Mouse (Mus musculus): ENCODE data around the gene Tas2r119.

DNA sequence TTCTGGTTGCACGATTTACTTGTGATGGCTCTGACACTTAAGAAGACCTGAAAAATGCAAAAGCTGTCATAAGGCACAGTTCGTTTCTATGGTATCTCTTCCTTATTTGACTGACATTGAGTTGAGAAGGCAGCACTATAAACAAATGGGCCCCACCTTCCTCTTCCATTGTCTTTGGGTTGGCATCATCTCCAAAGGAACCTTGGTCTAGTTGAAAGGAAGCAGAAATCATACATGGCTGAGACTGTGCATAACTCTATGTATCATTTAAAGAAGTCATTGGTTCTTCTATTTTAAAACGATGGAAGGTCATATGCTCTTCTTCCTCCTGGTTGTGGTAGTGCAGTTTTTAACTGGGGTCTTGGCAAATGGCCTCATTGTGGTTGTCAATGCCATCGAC lies at the start of gene Tas2r119:
- TF ChIP-seq POLR2A (IDR thresholded peaks at IDR 0.05; ENCODE audit: low read depth, low read length) (no peak), CTCF (IDR thresholded peaks at IDR 0.05; ENCODE audit: extremely low read depth, insufficient read depth, insufficient read length, insufficient replicate concordance) (no peak)
